Mouse (Mus musculus): ENCODE results near the gene Clstn2. TPM values are rescaled to one million over a fixed set of nuclear protein-coding genes. Genes with fewer than 3 reads are reported as not detected.

Clstn2 gene
- polyA plus RNA-seq, 1 experiment from 2014 or later: 4.7 TPM

DNA sequence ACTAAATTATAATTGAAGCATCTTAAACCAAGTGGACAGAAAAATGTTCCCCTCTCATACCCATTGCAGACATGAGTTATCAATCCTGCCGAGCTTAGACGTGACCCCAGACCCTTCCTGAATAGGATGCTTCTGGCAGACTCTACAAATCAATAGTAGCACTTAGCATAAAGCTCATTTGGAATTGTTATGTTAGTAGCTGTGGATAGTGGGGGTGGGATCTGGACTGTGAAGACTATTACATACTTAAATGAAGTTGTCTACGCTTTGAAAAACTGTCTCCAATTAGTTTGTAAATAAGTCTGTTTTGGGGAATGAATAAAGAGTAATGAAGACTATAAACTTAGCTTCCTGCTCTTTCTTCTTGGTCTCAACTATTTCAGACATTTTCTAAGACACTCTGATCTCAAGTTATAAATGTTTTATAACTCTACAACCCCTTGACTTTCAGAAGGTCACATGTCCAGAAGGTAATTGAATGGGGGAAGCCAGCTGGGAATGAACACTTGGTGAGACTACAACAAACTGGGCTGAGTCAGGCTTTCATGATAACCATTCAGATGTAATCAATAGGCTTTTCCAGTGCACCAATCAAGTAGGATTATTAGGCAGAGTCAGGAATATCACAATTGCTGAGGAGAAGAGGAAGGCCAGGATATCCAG is 216.7 kb downstream of the Clstn2 start:
- no peaks in the 10 kb centered on the region for H3K27me3 ChIP-seq
- no peak overlapping the region for H3K4me3 ChIP-seq
- H3K9ac ChIP-seq: no peak overlapping the region
- no peak for ATAC-seq (ENCODE audit: low FRiP score, low read depth)
- WGBS: 63% methylated on average over 3 of the region's 3 CpGs
- no peaks in the 10 kb centered on the region for H3K36me3 ChIP-seq
- no peak overlapping the region for H3K27ac ChIP-seq
- no peak overlapping the region for H3K4me2 ChIP-seq (replicated peaks)
- H3K9me3 ChIP-seq: no peaks in the 10 kb centered on the region
- H3K4me1 ChIP-seq: 0 out of 2 replicates have a peak, but pooled peaks cover 5% of the 10 kb centered on the region

- 0 out of 2 replicates have a peak, but pooled peaks cover 5% of the 10 kb centered on the region for H3K4me1 ChIP-seq
- no peak overlapping the region for H3K4me3 ChIP-seq
- no peak overlapping the region for H3K27ac ChIP-seq
- ATAC-seq (ENCODE audit: low FRiP score, low read depth): no peak
- H3K27me3 ChIP-seq: no peaks in the 10 kb centered on the region
- WGBS: 60% methylated on average over 3 of the region's 3 CpGs
- no peaks in the 10 kb centered on the region for H3K36me3 ChIP-seq
- no peak overlapping the region for H3K9ac ChIP-seq
- no peak overlapping the region for H3K4me2 ChIP-seq (replicated peaks)
- H3K9me3 ChIP-seq: no peaks in the 10 kb centered on the region
These were observed 219.8 kb downstream of the Clstn2 start for GRCm38 (mm10) chr9:97813157-97813556.

- H3K4me2 ChIP-seq (replicated peaks): no peak overlapping the region
- H3K4me1 ChIP-seq: no peaks in the 10 kb centered on the region
- no peaks in the 10 kb centered on the region for H3K36me3 ChIP-seq
- no peak overlapping the region for H3K9ac ChIP-seq
- no peaks in the 10 kb centered on the region for H3K9me3 ChIP-seq
- no peaks in the 10 kb centered on the region for H3K27me3 ChIP-seq
- WGBS: 86% methylated on average over 5 of the region's 5 CpGs
- no peak for ATAC-seq (ENCODE audit: low FRiP score, low read depth)
- no peak overlapping the region for H3K4me3 ChIP-seq
- no peak overlapping the region for H3K27ac ChIP-seq
These were observed 225.9 kb downstream of the Clstn2 start for GRCm38 (mm10) chr9:97807031-97807430.

DNA sequence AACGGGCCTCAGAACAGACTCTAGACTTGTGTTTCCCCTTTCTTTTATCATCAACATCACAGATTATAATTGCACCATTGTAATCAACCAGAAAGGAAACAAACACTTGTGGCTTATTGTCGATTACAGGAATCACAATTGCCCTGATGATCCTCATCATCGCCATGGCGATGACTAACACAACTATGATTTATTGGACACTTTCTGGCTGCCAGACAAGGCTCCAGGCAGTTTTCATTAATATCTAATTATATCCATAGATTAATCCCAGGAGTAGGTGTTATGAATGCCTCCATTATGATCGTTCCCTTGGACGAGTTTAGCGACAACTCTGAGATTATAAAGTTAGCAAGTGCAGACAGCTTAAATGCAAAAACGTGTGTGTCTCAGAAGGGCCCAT is 239.3 kb downstream of the Clstn2 start:
- Histone ChIP-seq H3K27ac (no peak overlapping the region), H3K4me1 (peaks cover 21% of the 10 kb centered on the region), H3K4me2 (replicated peaks) (no peak overlapping the region), H3K4me3 (no peak overlapping the region), H3K9me3 (no peaks in the 10 kb centered on the region), H3K9ac (no peak overlapping the region), H3K27me3 (0 out of 2 replicates have a peak, but pooled peaks cover 3% of the 10 kb centered on the region), H3K36me3 (no peaks in the 10 kb centered on the region)
- WGBS: 42% methylated on average over 8 of the region's 8 CpGs
- no peak for ATAC-seq (ENCODE audit: low FRiP score, low read depth)

DNA sequence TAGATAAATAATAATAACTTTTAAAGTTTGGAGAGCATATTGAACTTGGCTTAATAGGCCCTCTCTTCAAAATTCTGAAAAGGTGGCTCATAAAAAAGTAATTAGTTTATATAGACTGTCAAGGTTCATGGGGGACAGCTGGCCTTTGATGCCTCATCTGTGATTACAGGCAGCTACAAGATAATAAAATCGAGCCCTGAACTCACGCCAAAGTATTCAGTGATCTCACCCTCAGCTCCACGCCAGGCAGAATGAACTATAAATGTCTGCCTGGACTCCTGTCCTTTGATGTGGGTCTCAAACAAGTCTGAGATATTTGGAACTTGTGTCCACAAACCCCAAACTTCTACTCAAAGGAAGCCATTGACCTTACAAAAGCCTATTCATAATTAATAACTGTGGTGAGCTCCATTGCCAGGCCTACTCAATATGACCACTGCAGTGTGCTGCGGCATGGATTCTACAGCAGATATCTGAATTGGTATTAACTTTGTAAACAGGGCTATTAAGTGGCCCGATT is 244.8 kb downstream of the Clstn2 start:
- Histone ChIP-seq H3K36me3 (no peaks in the 10 kb centered on the region), H3K27me3 (0 out of 2 replicates have a peak, but pooled peaks cover 13% of the 10 kb centered on the region), H3K4me2 (replicated peaks) (no peak overlapping the region), H3K9ac (no peak overlapping the region), H3K4me3 (no peak overlapping the region), H3K9me3 (no peaks in the 10 kb centered on the region), H3K27ac (no peak overlapping the region), H3K4me1 (peaks cover 28% of the 10 kb centered on the region)
- ATAC-seq (ENCODE audit: low FRiP score, low read depth): 0 out of 2 replicates have a peak, but pooled peaks have one; percentile 12
- 39% methylated on average over 5 of the region's 5 CpGs for WGBS

DNA sequence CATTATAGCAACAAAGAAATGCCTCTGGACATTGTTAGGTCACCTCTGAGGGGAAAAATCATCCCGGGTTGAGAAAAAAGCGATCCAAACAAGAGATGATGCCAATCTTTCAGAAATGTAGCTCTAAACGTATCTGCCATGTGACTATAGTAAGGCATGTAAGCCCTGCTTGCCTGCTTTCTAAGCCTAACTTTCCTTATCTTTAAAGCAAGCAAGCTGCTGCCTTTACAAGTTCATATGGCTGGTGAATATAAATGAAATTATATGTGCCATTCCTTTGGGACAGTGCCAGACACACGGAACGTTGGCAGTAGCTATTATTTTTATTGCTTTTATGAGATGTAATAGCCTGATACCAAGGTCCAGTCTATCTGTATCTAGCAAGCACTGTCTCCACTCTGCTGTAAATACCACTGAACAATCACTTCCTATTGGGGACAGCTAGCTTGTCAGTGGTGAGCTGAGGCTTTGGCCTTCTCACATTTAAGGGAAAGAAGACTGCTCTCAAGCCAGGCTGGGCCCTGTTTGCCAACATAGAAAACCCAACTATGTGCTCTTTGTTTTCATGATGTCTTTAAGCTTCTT is 252.9 kb downstream of the Clstn2 start:
- WGBS: 75% methylated on average over 5 of the region's 5 CpGs
- H3K27ac ChIP-seq: no peak overlapping the region
- ATAC-seq (ENCODE audit: low FRiP score, low read depth): no peak

GRCm38 (mm10) chr9:97775770-97776169 is 257.2 kb downstream of the Clstn2 start:
- Histone ChIP-seq H3K9me3 (no peaks in the 10 kb centered on the region), H3K36me3 (no peaks in the 10 kb centered on the region), H3K27me3 (0 out of 2 replicates have a peak, but pooled peaks cover 5% of the 10 kb centered on the region), H3K27ac (no peak overlapping the region), H3K4me2 (replicated peaks) (no peak overlapping the region), H3K4me3 (no peak overlapping the region), H3K9ac (no peak overlapping the region), H3K4me1 (peaks cover 10% of the 10 kb centered on the region)
- 30% methylated on average over 1 of the region's 1 CpGs for WGBS
- peak; percentile 67 for ATAC-seq (ENCODE audit: low FRiP score, low read depth)

More for the DNA sequence above, 252.9 kb downstream of the Clstn2 start:
- H3K4me2 ChIP-seq (replicated peaks): no peak overlapping the region
- no peak overlapping the region for H3K9ac ChIP-seq
- no peaks in the 10 kb centered on the region for H3K9me3 ChIP-seq
- H3K4me3 ChIP-seq: no peak overlapping the region
- H3K27me3 ChIP-seq: 0 out of 2 replicates have a peak, but pooled peaks cover 2% of the 10 kb centered on the region
- H3K36me3 ChIP-seq: no peaks in the 10 kb centered on the region
- H3K4me1 ChIP-seq: peaks cover 10% of the 10 kb centered on the region

DNA sequence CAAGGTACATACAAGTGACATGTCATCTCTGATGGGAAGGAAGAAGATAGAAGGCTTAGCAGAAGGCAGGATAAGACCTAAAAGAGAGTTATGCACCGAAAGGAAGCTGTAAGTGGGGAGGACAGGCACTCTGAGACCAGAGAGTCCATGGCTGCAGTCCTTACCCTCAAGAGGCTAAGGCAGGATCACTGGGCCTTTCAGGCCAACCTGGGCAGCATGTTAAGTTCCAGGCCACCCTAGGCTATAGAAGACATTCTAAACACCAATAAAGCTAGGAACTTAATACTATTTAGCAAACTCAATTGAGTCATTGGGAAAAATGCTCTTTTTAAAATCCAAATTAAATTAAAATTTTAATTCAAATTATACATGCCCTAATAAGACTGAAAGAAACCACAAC is 258.0 kb downstream of the Clstn2 start:
- Histone ChIP-seq H3K27ac (no peak overlapping the region), H3K9ac (no peak overlapping the region), H3K27me3 (0 out of 2 replicates have a peak, but pooled peaks cover 5% of the 10 kb centered on the region), H3K36me3 (no peaks in the 10 kb centered on the region), H3K9me3 (no peaks in the 10 kb centered on the region), H3K4me1 (peaks cover 7% of the 10 kb centered on the region), H3K4me3 (no peak overlapping the region), H3K4me2 (replicated peaks) (no peak overlapping the region)
- WGBS: 86% methylated on average over 1 of the region's 1 CpGs
- no peak for ATAC-seq (ENCODE audit: low FRiP score, low read depth)

DNA sequence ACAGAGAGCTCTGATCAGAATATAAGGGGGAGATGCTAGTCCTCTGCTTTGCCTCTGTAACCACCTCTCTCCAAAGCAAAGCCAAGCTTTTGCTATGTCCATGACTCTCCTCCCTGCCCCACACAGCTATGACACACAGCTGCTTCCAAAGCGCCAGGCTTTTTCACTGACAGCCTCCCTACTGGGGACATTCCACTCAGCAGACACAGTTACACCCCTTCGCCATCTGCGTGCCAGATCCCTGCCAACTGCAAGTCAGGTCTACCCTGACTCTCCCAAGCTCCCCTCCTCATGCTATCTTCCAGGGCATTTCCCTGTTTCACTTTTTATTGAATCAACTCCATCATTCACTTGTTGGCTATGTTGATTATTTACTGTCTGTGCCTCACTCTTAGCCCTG is 259.1 kb downstream of the Clstn2 start:
- H3K4me1 ChIP-seq: peaks cover 5% of the 10 kb centered on the region; the same call in 1 of the 2 replicates
- WGBS: 79% methylated on average over 3 of the region's 3 CpGs
- no peak for ATAC-seq (ENCODE audit: low FRiP score, low read depth)
- no peaks in the 10 kb centered on the region for H3K9me3 ChIP-seq
- H3K36me3 ChIP-seq: no peaks in the 10 kb centered on the region
- H3K9ac ChIP-seq: no peak overlapping the region
- peaks cover 7% of the 10 kb centered on the region; the same call in 1 of the 2 replicates for H3K27me3 ChIP-seq
- no peak overlapping the region for H3K27ac ChIP-seq
- no peak overlapping the region for H3K4me2 ChIP-seq (replicated peaks)
- no peak overlapping the region for H3K4me3 ChIP-seq

DNA sequence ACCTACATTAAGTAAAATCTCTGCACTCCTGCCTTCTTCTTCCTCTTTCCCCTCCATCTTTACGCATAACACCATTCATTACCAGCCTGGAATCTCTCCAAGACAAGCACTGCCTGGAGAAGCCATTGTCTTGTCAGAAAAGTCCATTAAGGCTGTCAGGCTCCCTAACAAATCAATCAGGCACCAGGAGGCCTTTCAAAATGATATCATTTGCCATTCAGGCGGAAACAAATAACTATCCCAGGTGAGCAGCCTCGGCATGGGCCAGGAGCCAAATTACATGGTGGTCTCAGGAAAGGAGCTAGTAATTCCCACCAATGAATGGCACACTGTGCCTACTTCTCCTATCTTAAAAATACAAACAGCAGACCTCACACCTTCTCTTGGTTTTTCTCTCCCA is 260.6 kb downstream of the Clstn2 start:
- 64% methylated on average over 3 of the region's 3 CpGs for WGBS
- no peak for ATAC-seq (ENCODE audit: low FRiP score, low read depth)
- H3K4me1 ChIP-seq: peaks cover 5% of the 10 kb centered on the region; the same call in 1 of the 2 replicates
- H3K9me3 ChIP-seq: no peaks in the 10 kb centered on the region
- no peak overlapping the region for H3K27ac ChIP-seq
- no peak overlapping the region for H3K4me3 ChIP-seq
- peaks cover 7% of the 10 kb centered on the region; the same call in 1 of the 2 replicates for H3K27me3 ChIP-seq
- no peak overlapping the region for H3K4me2 ChIP-seq (replicated peaks)
- no peaks in the 10 kb centered on the region for H3K36me3 ChIP-seq
- H3K9ac ChIP-seq: no peak overlapping the region

DNA sequence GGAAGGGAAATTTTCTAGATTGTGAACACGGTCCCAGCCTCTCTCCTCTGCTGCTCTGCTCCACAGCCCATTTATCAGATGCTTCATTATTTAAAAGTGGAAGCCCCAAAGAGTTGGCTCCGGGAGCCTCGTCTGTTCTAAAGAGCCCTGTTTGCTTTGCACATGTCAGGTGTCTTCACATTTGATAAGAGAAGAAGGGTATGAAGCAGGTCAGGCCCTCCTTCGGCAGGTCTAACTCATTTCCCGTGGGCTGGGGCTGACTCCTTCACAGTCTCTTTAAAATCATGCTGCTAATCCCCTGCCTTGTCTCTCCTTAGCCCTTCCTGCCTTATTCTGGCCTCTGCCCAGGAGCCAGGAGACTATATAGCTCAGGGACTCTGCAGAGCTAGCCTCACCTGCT is 263.6 kb downstream of the Clstn2 start:
- Histone ChIP-seq H3K9me3 (no peaks in the 10 kb centered on the region), H3K36me3 (no peaks in the 10 kb centered on the region), H3K4me3 (no peak overlapping the region), H3K4me1 (peaks cover 22% of the 10 kb centered on the region), H3K4me2 (replicated peaks) (no peak overlapping the region), H3K27ac (no peak overlapping the region), H3K9ac (no peak overlapping the region), H3K27me3 (peaks cover 2% of the 10 kb centered on the region; the same call in 1 of the 2 replicates)
- ATAC-seq (ENCODE audit: low FRiP score, low read depth): no peak
- 76% methylated on average over 5 of the region's 5 CpGs for WGBS

GRCm38 (mm10) chr9:97765251-97765767 is 267.7 kb downstream of the Clstn2 start:
- Histone ChIP-seq H3K4me1 (peaks cover 22% of the 10 kb centered on the region), H3K9me3 (no peaks in the 10 kb centered on the region), H3K4me2 (replicated peaks) (no peak overlapping the region), H3K36me3 (no peaks in the 10 kb centered on the region), H3K9ac (no peak overlapping the region), H3K27me3 (peaks cover 10% of the 10 kb centered on the region; the same call in 1 of the 2 replicates), H3K27ac (no peak overlapping the region), H3K4me3 (no peak overlapping the region)
- peak; percentile 40; the same call in 1 of the 2 replicates for ATAC-seq (ENCODE audit: low FRiP score, low read depth)
- WGBS: 32% methylated on average over 6 of the region's 6 CpGs

All from limb, embryonic 13.5 days (tissue).